In the genomic region with DNA sequence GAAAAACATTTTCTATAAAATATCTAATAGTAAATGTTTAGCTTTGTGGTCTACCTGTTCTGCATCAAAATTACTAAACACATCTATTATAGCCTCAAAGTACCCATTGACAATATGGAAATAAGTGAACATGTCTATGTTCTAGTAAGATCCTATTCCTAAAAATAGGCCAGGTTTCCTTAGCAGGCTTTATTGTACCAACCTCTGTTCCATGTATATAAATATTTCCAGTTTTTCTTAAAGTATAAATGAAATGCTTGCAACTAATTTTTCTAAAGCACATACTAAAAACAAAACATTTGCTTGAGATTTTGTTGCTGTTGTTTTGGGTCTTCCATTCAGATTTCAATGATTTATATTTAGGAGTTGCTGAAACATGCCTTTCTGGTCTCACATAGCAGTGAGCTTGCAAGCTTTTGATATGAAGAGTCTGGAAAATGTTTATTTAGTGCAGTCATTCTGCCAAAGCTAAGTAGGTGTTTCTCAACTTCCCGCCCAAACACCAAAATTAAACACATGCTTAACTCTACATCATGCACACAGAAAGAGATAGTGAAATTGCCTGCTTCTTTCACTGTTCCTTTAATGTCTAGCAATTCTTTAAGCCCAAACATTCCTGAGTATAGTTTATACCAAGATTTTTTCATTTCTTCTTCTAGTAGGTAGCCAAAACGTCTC, we compare ENCODE assay signal across 19 mouse cellular contexts.
"Had no signal": no experiment of that assay in that cellular context is flagged by ENCODE, and none has a peak within 500 bp of the region (broad histone marks: within the 10 kb centered on the region; RNA-seq: fewer than 3 reads in every experiment).

No protein-coding gene starts in this region.

- H3K36me3 ChIP-seq: kidney, embryonic 15.5 days; liver, embryonic 13.5 days; midbrain, embryonic 12.5 days; midbrain, embryonic 15.5 days; neural tube, embryonic 13.5 days had no signal

- H3K27ac ChIP-seq: kidney, embryonic 15.5 days; left cerebral cortex, adult 2 months; liver, embryonic 13.5 days; macrophage; midbrain, embryonic 12.5 days; midbrain, embryonic 15.5 days; neural tube, embryonic 13.5 days had no signal

- H3K4me3 ChIP-seq: kidney, embryonic 15.5 days; left cerebral cortex, adult 2 months; liver, embryonic 13.5 days; midbrain, embryonic 12.5 days; midbrain, embryonic 15.5 days; myocyte; neural tube, embryonic 13.5 days had no signal

- H3K9me3 ChIP-seq: kidney, embryonic 15.5 days; liver, embryonic 13.5 days; midbrain, embryonic 12.5 days; midbrain, embryonic 15.5 days had no signal

- H3K9ac ChIP-seq: kidney, embryonic 15.5 days; liver, embryonic 13.5 days; midbrain, embryonic 12.5 days; midbrain, embryonic 15.5 days; neural tube, embryonic 13.5 days had no signal

- H3K4me1 ChIP-seq: kidney, embryonic 15.5 days; liver, embryonic 13.5 days; midbrain, embryonic 12.5 days; midbrain, embryonic 15.5 days had no signal

- H3K27me3 ChIP-seq: kidney, embryonic 15.5 days; liver, embryonic 13.5 days; midbrain, embryonic 12.5 days; midbrain, embryonic 15.5 days; neural tube, embryonic 13.5 days had no signal

- H3K4me2 ChIP-seq: kidney, embryonic 15.5 days; liver, embryonic 13.5 days; midbrain, embryonic 12.5 days; midbrain, embryonic 15.5 days; neural tube, embryonic 13.5 days had no signal

- ATAC-seq: intestine, postnatal 0 days; midbrain, embryonic 15.5 days had no signal

- DNase-seq: kidney, adult 8-10 months; kidney, postnatal 10 days; kidney, postnatal 36 days; layer of hippocampus, postnatal 36 days; liver, embryonic 13.5 days; retina, postnatal 1 day; right cerebral cortex, postnatal 25 days; spleen, adult 18-20 months; thymus, adult 2 months; thymus, postnatal 14 days; thymus, postnatal 4 days had no signal
